ENCODE assay signal across 8 mouse cellular contexts in genomic region chr7:110060106-110060668, GRCm38 (mm10). TPM values are rescaled to one million over a fixed set of nuclear protein-coding genes. Genes with fewer than 3 reads are reported as not detected.
DNase-seq lines count a peak whose midpoint lies in the region; ATAC-seq and TF ChIP-seq lines count a peak whose summit lies in the region.

No protein-coding gene starts in this region.

- no peak for TF ChIP-seq RAD21 in CH12.LX (IDR thresholded peaks at IDR 0.05; ENCODE audit: low read depth, low read length)

- in situ Hi-C loops in CH12.LX (cut with MboI; ENCODE audit: low pct_ligation_motif_present, low pct_unique_long_range_greater_than_20kb, low sequenced_read_pairs), result no loop called here

- H3K4me2 ChIP-seq in CH12.LX (ENCODE audit: insufficient read depth, low read depth, poor library complexity, severe bottlenecking), result peak overlapping the region; percentile 98
- H3K4me2 ChIP-seq in forebrain, embryonic 11.5 days (ENCODE audit: low read depth, low read length, severe bottlenecking), result peak overlapping the region; percentile 70
- H3K4me2 ChIP-seq in liver, embryonic 13.5 days, result peak overlapping the region; percentile 77

- H3K9ac ChIP-seq in CH12.LX (ENCODE audit: insufficient read depth, low read depth), result peak overlapping the region; percentile 86
- H3K9ac ChIP-seq in forebrain, embryonic 11.5 days (ENCODE audit: low read length), result peak overlapping the region; percentile 98
- H3K9ac ChIP-seq in liver, embryonic 13.5 days, result peak overlapping the region; percentile 95

- no peak for ATAC-seq in forebrain, embryonic 11.5 days (replicated peaks; ENCODE audit: low FRiP score)
- ATAC-seq in liver, embryonic 13.5 days (ENCODE audit: low read depth), result no peak
- ATAC-seq in erythroid progenitor cell, adult 5-6 weeks (replicated peaks; ENCODE audit: low FRiP score, poor library complexity, severe bottlenecking), result no peak

- peaks cover 5 to 39% of the 10 kb centered on the region in 2 experiments for H3K36me3 ChIP-seq in CH12.LX (replicated peaks in 1 of 2; ENCODE audit: control insufficient read depth in 1 of 2, insufficient read depth in 1 of 2, low read length in 1 of 2)
- H3K36me3 ChIP-seq in forebrain, embryonic 11.5 days (ENCODE audit: control insufficient read depth, insufficient read depth, low read length), result no peaks in the 10 kb centered on the region; the same call in 1 of the 2 replicates
- peaks cover 32% of the 10 kb centered on the region for H3K36me3 ChIP-seq in liver, embryonic 13.5 days
- H3K36me3 ChIP-seq in thymus, adult 2 months (ENCODE audit: control insufficient read depth, insufficient read depth, low read length), result peaks cover under 1% of the 10 kb centered on the region; the same call in 1 of the 2 replicates

- H3K9me3 ChIP-seq in CH12.LX (replicated peaks; ENCODE audit: low read length), result no peaks in the 10 kb centered on the region
- no peaks in the 10 kb centered on the region for H3K9me3 ChIP-seq in forebrain, embryonic 11.5 days (ENCODE audit: control insufficient read depth, low read length)
- no peaks in the 10 kb centered on the region for H3K9me3 ChIP-seq in liver, embryonic 13.5 days (replicated peaks)

- no peak for TF ChIP-seq CTCF in CH12.LX (conservative IDR thresholded peaks at IDR 0.05 in 1 of 2, IDR thresholded peaks at IDR 0.05 in 1 of 2; ENCODE audit: low read depth in 2 of 2, low read length in 2 of 2)
- no peak for TF ChIP-seq CTCF in thymus, adult 2 months (IDR thresholded peaks at IDR 0.05; ENCODE audit: borderline replicate concordance, control insufficient read depth, extremely low read depth, insufficient read depth, low read length, poor library complexity)

- no peak; the same call in 1 of the 2 replicates for TF ChIP-seq POLR2A in CH12.LX (IDR thresholded peaks at IDR 0.05; ENCODE audit: low read depth, low read length)
- no peak for TF ChIP-seq POLR2A in thymus, adult 2 months (IDR thresholded peaks at IDR 0.05; ENCODE audit: control insufficient read depth, extremely low read depth, insufficient read depth, low read length, poor library complexity)

- H3K4me3 ChIP-seq in CH12.LX (replicated peaks in 1 of 3; ENCODE audit: low read depth in 2 of 3, low read length in 2 of 3, poor library complexity in 1 of 3), result peak overlapping the region; percentile 66 to 93 (median 74)
- H3K4me3 ChIP-seq in forebrain, embryonic 11.5 days (ENCODE audit: low read depth, low read length), result peak overlapping the region; percentile 67
- peak overlapping the region; percentile 80 for H3K4me3 ChIP-seq in liver, embryonic 13.5 days (replicated peaks)
- no peak overlapping the region for H3K4me3 ChIP-seq in thymus, adult 2 months (ENCODE audit: control insufficient read depth, insufficient read depth, low read length)

- no peaks in the 10 kb centered on the region for H3K27me3 ChIP-seq in CH12.LX (replicated peaks)
- no peaks in the 10 kb centered on the region for H3K27me3 ChIP-seq in forebrain, embryonic 11.5 days (ENCODE audit: control insufficient read depth, insufficient read depth, low read length)
- no peaks in the 10 kb centered on the region for H3K27me3 ChIP-seq in liver, embryonic 13.5 days
- H3K27me3 ChIP-seq in thymus, adult 2 months (ENCODE audit: control insufficient read depth, insufficient read depth, low read length), result no peaks in the 10 kb centered on the region

- peak; percentile 7 to 29 for DNase-seq in cerebellum, postnatal 14 days
- no peak for DNase-seq in cerebellum, postnatal 10 days
- DNase-seq in CH12.LX (ENCODE audit: extremely low read depth), result peak; percentile 32
- no peak for DNase-seq in forebrain, embryonic 11.5 days (ENCODE audit: low spot score)
- no peak for DNase-seq in liver, embryonic 13.5 days
- no peak for DNase-seq in thymus, adult 2 months
- DNase-seq in adrenal gland, adult 2 months, result no peak

- whole genome bisulfite sequencing in forebrain, embryonic 11.5 days, result 16% methylated on average over 5 of the region's 5 CpGs
- WGBS in liver, embryonic 13.5 days (ENCODE audit: insufficient replicate concordance), result 11% methylated on average over 5 of the region's 5 CpGs
- 6% methylated on average over 5 of the region's 5 CpGs for WGBS in thymus, adult 2 months

- H3K4me1 ChIP-seq in CH12.LX (ENCODE audit: control insufficient read depth in 1 of 2, insufficient read depth in 2 of 2), result peaks cover 3 to 26% of the 10 kb centered on the region in 2 experiments; a peak in 3 of 4 replicates
- peaks cover 5% of the 10 kb centered on the region; the same call in 1 of the 2 replicates for H3K4me1 ChIP-seq in forebrain, embryonic 11.5 days (replicated peaks; ENCODE audit: control insufficient read depth, insufficient read depth, low read length)
- H3K4me1 ChIP-seq in liver, embryonic 13.5 days (replicated peaks), result peaks cover 37% of the 10 kb centered on the region
- 0 out of 2 replicates have a peak, but pooled peaks cover 2% of the 10 kb centered on the region for H3K4me1 ChIP-seq in thymus, adult 2 months (replicated peaks; ENCODE audit: control insufficient read depth, insufficient read depth, low read length)

- H3K27ac ChIP-seq in CH12.LX (ENCODE audit: insufficient read depth, low read depth), result peak overlapping the region; percentile 84; the same call in 1 of the 2 replicates
- peak overlapping the region; percentile 96 for H3K27ac ChIP-seq in forebrain, embryonic 11.5 days (ENCODE audit: low read depth, low read length)
- peak overlapping the region; percentile 97 for H3K27ac ChIP-seq in liver, embryonic 13.5 days
- H3K27ac ChIP-seq in thymus, adult 2 months (ENCODE audit: control insufficient read depth, insufficient read depth, low read length), result no peak overlapping the region; the same call in 1 of the 2 replicates

- no peak for TF ChIP-seq EP300 in CH12.LX (IDR thresholded peaks at IDR 0.05; ENCODE audit: low read length)

- dilution Hi-C loops in CH12.LX (cut with MboI; ENCODE audit: extremely low pct_ligation_motif_present, extremely low pct_unique_long_range_greater_than_20kb, low sequenced_read_pairs), result no loop called here

- peaks cover 20% of the 10 kb centered on the region for H3K79me2 ChIP-seq in CH12.LX (replicated peaks; ENCODE audit: control insufficient read depth, extremely low read depth, insufficient read depth, poor library complexity, severe bottlenecking)

TF ChIP-seq in CH12.LX, 34 proteins besides CTCF, POLR2A, EP300 and RAD21:
- TF ChIP-seq ZKSCAN1 (IDR thresholded peaks at IDR 0.05; ENCODE audit: borderline replicate concordance, low read depth, low read length), result no peak
- no peak for TF ChIP-seq HCFC1 (IDR thresholded peaks at IDR 0.05; ENCODE audit: low read depth, low read length)
- peak; percentile 46; the same call in 1 of the 2 replicates for TF ChIP-seq ZMIZ1 (IDR thresholded peaks at IDR 0.05; ENCODE audit: low read depth, low read length)
- peak; percentile 44; the same call in 1 of the 2 replicates for TF ChIP-seq POLR2AphosphoS2 (IDR thresholded peaks at IDR 0.05; ENCODE audit: low read depth, low read length)

RNA-seq across cellular contexts. Expression of gene Zfp143, which starts 0.8 kb away (rescaled TPM):
- 17.0 and 18.4 TPM in 2 replicates for total RNA-seq in CH12.LX (2012; rRNA removed)
- 22.7 and 23.4 TPM in 2 replicates for total RNA-seq in CH12.LX (2014; rRNA removed)
- polyA plus RNA-seq in CH12.LX (2012; ENCODE audit: insufficient read length, low read depth), result 17.1 and 17.5 TPM in 2 replicates
- 29.7 and 33.9 TPM in 2 replicates for polyA plus RNA-seq in forebrain, embryonic 11.5 days (2014; fragmentation: Nextera tagmentation; extraction: Ambion mirVana)
- 10.3 and 11.1 TPM in 2 replicates for polyA plus RNA-seq in liver, embryonic 13.5 days (2015; fragmentation: Nextera tagmentation; extraction: Ambion mirVana)
- 25.2 and 34.6 TPM in 2 replicates for total RNA-seq in erythroid progenitor cell, adult 5-6 weeks (2015; ENCODE audit: low replicate concordance)
- 21.8 and 38.1 TPM in 2 replicates for total RNA-seq in erythroid progenitor cell, adult 5-6 weeks (2017; ENCODE audit: low replicate concordance)
- polyA plus RNA-seq in thymus, adult 2 months (2012; rRNA removed), result 31.5 and 35.0 TPM in 2 replicates
- total RNA-seq in adrenal gland, adult 2 months (2021), result 10 to 100 TPM; 15.1 to 16.8 TPM
- 5.4 and 8.3 TPM in 2 replicates for polyA plus RNA-seq in adrenal gland, adult 2 months (2012; rRNA removed)

RNA-seq across cellular contexts. Expression of gene Ipo7, which starts 42.1 kb away (rescaled TPM):
- total RNA-seq in CH12.LX (2012; rRNA removed) (126 and 137 TPM in 2 replicates), CH12.LX (2014; rRNA removed) (181 and 198 TPM in 2 replicates)
- 183 and 189 TPM in 2 replicates for polyA plus RNA-seq in CH12.LX (2012; ENCODE audit: insufficient read length, low read depth)
- polyA plus RNA-seq in forebrain, embryonic 11.5 days (2014; fragmentation: Nextera tagmentation; extraction: Ambion mirVana), result 36.2 and 39.9 TPM in 2 replicates
- polyA plus RNA-seq in liver, embryonic 13.5 days (2015; fragmentation: Nextera tagmentation; extraction: Ambion mirVana), result 25.0 and 33.9 TPM in 2 replicates
- 29.9 and 34.0 TPM in 2 replicates for total RNA-seq in erythroid progenitor cell, adult 5-6 weeks (2015; ENCODE audit: low replicate concordance)
- 45.9 and 69.8 TPM in 2 replicates for total RNA-seq in erythroid progenitor cell, adult 5-6 weeks (2017; ENCODE audit: low replicate concordance)
- 25.6 and 38.0 TPM in 2 replicates for polyA plus RNA-seq in thymus, adult 2 months (2012; rRNA removed)
- 10 to 100 TPM; 79.8 to 84.7 TPM for total RNA-seq in adrenal gland, adult 2 months (2021)
- polyA plus RNA-seq in adrenal gland, adult 2 months (2012; rRNA removed), result 27.6 and 34.9 TPM in 2 replicates

Comparison
In these comparisons a context has a peak if more than half of its experiments do, and no peak if none do; other contexts are left out.
1. DNase-seq: peak in cerebellum, postnatal 14 days (2 of 2) and CH12.LX (single experiment); none in cerebellum, postnatal 10 days (0 of 2), forebrain, embryonic 11.5 days (single experiment), liver, embryonic 13.5 days (single experiment), thymus, adult 2 months (single experiment) and adrenal gland, adult 2 months (single experiment).
2. Peak in every context shown above with its lines, with median percentiles within 50 percentile points of each other: H3K4me2 ChIP-seq and H3K9ac ChIP-seq.